Mouse (Mus musculus): Measurements from ENCODE around the gene Pak7. TPM values are rescaled to one million over a fixed set of nuclear protein-coding genes. Genes with fewer than 3 reads are reported as not detected.
"Not testable (repeated sequence)": the region's sequence is repeated elsewhere in the genome, so short reads cannot be mapped to it uniquely, and the experiment has no call there.

The Pak7 gene
- polyA plus RNA-seq, 1 experiment from 2014 or later: 41.8 TPM

- Histone ChIP-seq H3K36me3 (ENCODE audit: control insufficient read depth, insufficient read depth, low read length) (no peaks in the 10 kb centered on the region), H3K4me1 (ENCODE audit: control insufficient read depth, insufficient read depth, low read length) (no peaks in the 10 kb centered on the region), H3K9me3 (ENCODE audit: control insufficient read depth, low read length) (no peaks in the 10 kb centered on the region), H3K27me3 (ENCODE audit: control insufficient read depth, insufficient read depth, low read length) (no peaks in the 10 kb centered on the region), H3K4me3 (replicated peaks; ENCODE audit: low read depth, low read length) (no peak overlapping the region), H3K27ac (replicated peaks; ENCODE audit: low read depth, low read length) (no peak overlapping the region), H3K9ac (replicated peaks; ENCODE audit: low read length) (no peak overlapping the region), H3K4me2 (ENCODE audit: low read length) (no peak overlapping the region)
- DNase-seq: no peak
- no peak for ATAC-seq (ENCODE audit: low FRiP score, low TSS enrichment)
- 39% methylated on average over 1 of the region's 1 CpGs for WGBS
Measured at GRCm38 (mm10) chr2:136297371-136297770, 90.4 kb downstream of the Pak7 start.

GRCm38 (mm10) chr2:136282043-136282442, 105.7 kb downstream of the Pak7 start:
- DNase-seq: no peak
- Histone ChIP-seq H3K27me3 (ENCODE audit: control insufficient read depth, insufficient read depth, low read length) (no peaks in the 10 kb centered on the region), H3K27ac (replicated peaks; ENCODE audit: low read depth, low read length) (no peak overlapping the region), H3K4me3 (replicated peaks; ENCODE audit: low read depth, low read length) (no peak overlapping the region), H3K4me2 (ENCODE audit: low read length) (no peak overlapping the region), H3K4me1 (ENCODE audit: control insufficient read depth, insufficient read depth, low read length) (no peaks in the 10 kb centered on the region), H3K9me3 (ENCODE audit: control insufficient read depth, low read length) (no peaks in the 10 kb centered on the region), H3K9ac (replicated peaks; ENCODE audit: low read length) (no peak overlapping the region), H3K36me3 (ENCODE audit: control insufficient read depth, insufficient read depth, low read length) (no peaks in the 10 kb centered on the region)
- no peak for ATAC-seq (ENCODE audit: low FRiP score, low TSS enrichment)
- WGBS: 90% methylated on average over 1 of the region's 1 CpGs

- H3K4me1 ChIP-seq (ENCODE audit: control insufficient read depth, insufficient read depth, low read length): not testable (repeated sequence)
Measured at GRCm38 (mm10) chr2:136241960-136242359, 145.8 kb downstream of the Pak7 start.

GRCm38 (mm10) chr2:136231228-136231627, 156.5 kb downstream of the Pak7 start:
- Histone ChIP-seq H3K9ac (replicated peaks; ENCODE audit: low read length) (no peak overlapping the region), H3K36me3 (ENCODE audit: control insufficient read depth, insufficient read depth, low read length) (no peaks in the 10 kb centered on the region), H3K27me3 (ENCODE audit: control insufficient read depth, insufficient read depth, low read length) (no peaks in the 10 kb centered on the region), H3K27ac (replicated peaks; ENCODE audit: low read depth, low read length) (no peak overlapping the region), H3K4me3 (replicated peaks; ENCODE audit: low read depth, low read length) (no peak overlapping the region), H3K4me2 (ENCODE audit: low read length) (no peak overlapping the region), H3K9me3 (ENCODE audit: control insufficient read depth, low read length) (no peaks in the 10 kb centered on the region; the same call in 1 of the 2 replicates), H3K4me1 (ENCODE audit: control insufficient read depth, insufficient read depth, low read length) (no peaks in the 10 kb centered on the region)
- DNase-seq (no peak), ATAC-seq (ENCODE audit: low FRiP score, low TSS enrichment) (no peak)
- 94% methylated on average over 8 of the region's 8 CpGs for WGBS

More at GRCm38 (mm10) chr2:136241960-136242359, 145.8 kb downstream of the Pak7 start:
- H3K4me2 ChIP-seq (ENCODE audit: low read length); H3K9me3 ChIP-seq (ENCODE audit: control insufficient read depth, low read length); H3K27me3 ChIP-seq (ENCODE audit: control insufficient read depth, insufficient read depth, low read length); H3K9ac ChIP-seq (replicated peaks; ENCODE audit: low read length); ATAC-seq (ENCODE audit: low FRiP score, low TSS enrichment); H3K36me3 ChIP-seq (ENCODE audit: control insufficient read depth, insufficient read depth, low read length); H3K27ac ChIP-seq (replicated peaks; ENCODE audit: low read depth, low read length); H3K4me3 ChIP-seq (replicated peaks; ENCODE audit: low read depth, low read length); DNase-seq: not testable (repeated sequence)
- 84% methylated on average over 4 of the region's 4 CpGs for WGBS

GRCm38 (mm10) chr2:136204034-136204433, 183.7 kb downstream of the Pak7 start:
- H3K27me3 ChIP-seq (ENCODE audit: control insufficient read depth, insufficient read depth, low read length): no peaks in the 10 kb centered on the region
- ATAC-seq (ENCODE audit: low FRiP score, low TSS enrichment) (no peak), DNase-seq (no peak)
- 89% methylated on average over 4 of the region's 4 CpGs for WGBS
- no peak overlapping the region for H3K27ac ChIP-seq (replicated peaks; ENCODE audit: low read depth, low read length)
- H3K4me2 ChIP-seq (ENCODE audit: low read length): no peak overlapping the region
- H3K36me3 ChIP-seq (ENCODE audit: control insufficient read depth, insufficient read depth, low read length): no peaks in the 10 kb centered on the region
- no peak overlapping the region for H3K9ac ChIP-seq (replicated peaks; ENCODE audit: low read length)
- no peak overlapping the region for H3K4me3 ChIP-seq (replicated peaks; ENCODE audit: low read depth, low read length)
- H3K9me3 ChIP-seq (ENCODE audit: control insufficient read depth, low read length): no peaks in the 10 kb centered on the region
- H3K4me1 ChIP-seq (ENCODE audit: control insufficient read depth, insufficient read depth, low read length): no peaks in the 10 kb centered on the region

DNA sequence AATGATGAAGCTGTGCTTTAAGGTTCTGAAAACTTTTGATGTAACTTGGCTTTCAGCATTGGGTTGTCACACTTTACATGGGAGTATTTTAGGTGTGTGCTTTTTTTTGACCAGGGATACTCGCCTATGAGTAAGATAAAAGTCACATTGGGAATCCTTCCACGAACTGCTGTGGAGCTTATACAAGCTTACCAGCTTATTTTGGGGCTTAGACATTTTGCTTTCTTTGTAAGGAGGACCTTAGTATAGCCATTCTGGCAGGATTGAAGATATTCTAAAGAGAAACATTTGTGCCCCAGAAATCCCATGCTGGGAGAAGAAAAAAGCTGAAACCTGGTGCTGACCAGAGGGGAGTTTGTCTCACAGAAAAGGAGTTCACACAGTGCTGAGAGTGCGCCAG, 212.7 kb downstream of the Pak7 start:
- H3K36me3 ChIP-seq (ENCODE audit: control insufficient read depth, insufficient read depth, low read length): no peaks in the 10 kb centered on the region
- ATAC-seq (ENCODE audit: low FRiP score, low TSS enrichment) (no peak), DNase-seq (no peak)
- no peak overlapping the region for H3K27ac ChIP-seq (replicated peaks; ENCODE audit: low read depth, low read length)
- H3K9me3 ChIP-seq (ENCODE audit: control insufficient read depth, low read length): no peaks in the 10 kb centered on the region
- 70% methylated on average over 3 of the region's 3 CpGs for WGBS
- no peaks in the 10 kb centered on the region for H3K4me1 ChIP-seq (ENCODE audit: control insufficient read depth, insufficient read depth, low read length)
- no peak overlapping the region for H3K4me3 ChIP-seq (replicated peaks; ENCODE audit: low read depth, low read length)
- no peaks in the 10 kb centered on the region for H3K27me3 ChIP-seq (ENCODE audit: control insufficient read depth, insufficient read depth, low read length)
- no peak overlapping the region for H3K9ac ChIP-seq (replicated peaks; ENCODE audit: low read length)
- no peak overlapping the region for H3K4me2 ChIP-seq (ENCODE audit: low read length)

DNA sequence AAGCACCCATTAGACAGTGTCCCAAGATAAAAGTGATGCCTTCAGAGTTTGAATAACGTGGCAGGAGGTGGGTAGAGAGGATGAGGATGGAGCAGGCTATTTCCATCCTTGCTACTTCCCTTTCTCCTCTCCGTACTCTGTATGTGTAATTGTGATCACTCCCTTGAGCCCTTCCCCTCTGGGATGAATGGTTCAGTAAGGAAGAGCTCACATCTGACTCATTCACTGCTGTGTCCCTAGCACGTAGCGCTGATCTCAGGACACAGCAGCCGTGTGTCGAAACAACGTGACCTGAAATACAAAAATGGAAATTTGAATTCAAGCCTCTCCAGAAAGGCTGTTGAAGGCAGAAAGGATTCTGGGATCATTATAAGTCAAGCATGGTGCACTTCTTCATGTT, 237.0 kb downstream of the Pak7 start:
- H3K27ac ChIP-seq (replicated peaks; ENCODE audit: low read depth, low read length): no peak overlapping the region
- WGBS: 82% methylated on average over 7 of the region's 7 CpGs

DNA sequence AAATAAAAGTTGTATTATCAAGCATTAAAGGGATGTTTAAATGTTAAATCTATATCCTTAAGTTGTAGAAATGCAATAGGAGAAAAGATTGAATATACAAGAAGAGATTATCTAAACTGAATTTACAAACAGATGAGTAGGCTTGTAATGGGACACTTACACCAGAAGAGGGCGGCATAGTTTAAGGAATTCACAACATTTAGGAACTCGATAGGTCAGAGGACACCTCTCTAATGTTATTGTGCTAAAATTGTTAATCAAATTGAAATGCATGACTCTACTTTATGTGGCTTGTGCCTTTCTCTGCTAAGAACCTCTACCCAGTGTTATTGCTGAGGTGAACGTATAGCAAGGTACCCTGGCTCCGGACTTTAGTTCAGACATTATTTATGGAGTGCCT, 238.2 kb downstream of the Pak7 start:
- Histone ChIP-seq H3K9me3 (ENCODE audit: control insufficient read depth, low read length) (no peaks in the 10 kb centered on the region), H3K27ac (replicated peaks; ENCODE audit: low read depth, low read length) (no peak overlapping the region), H3K4me3 (replicated peaks; ENCODE audit: low read depth, low read length) (no peak overlapping the region), H3K27me3 (ENCODE audit: control insufficient read depth, insufficient read depth, low read length) (no peaks in the 10 kb centered on the region), H3K9ac (replicated peaks; ENCODE audit: low read length) (no peak overlapping the region), H3K4me2 (ENCODE audit: low read length) (no peak overlapping the region), H3K4me1 (ENCODE audit: control insufficient read depth, insufficient read depth, low read length) (no peaks in the 10 kb centered on the region), H3K36me3 (ENCODE audit: control insufficient read depth, insufficient read depth, low read length) (no peaks in the 10 kb centered on the region)
- DNase-seq (peak; percentile 84), ATAC-seq (ENCODE audit: low FRiP score, low TSS enrichment) (peak; percentile 53; the same call in 1 of the 2 replicates)
- WGBS: 38% methylated on average over 4 of the region's 4 CpGs

More for the DNA sequence above, 237.0 kb downstream of the Pak7 start:
- ATAC-seq (ENCODE audit: low FRiP score, low TSS enrichment) (no peak), DNase-seq (no peak)
- Histone ChIP-seq H3K27me3 (ENCODE audit: control insufficient read depth, insufficient read depth, low read length) (no peaks in the 10 kb centered on the region), H3K36me3 (ENCODE audit: control insufficient read depth, insufficient read depth, low read length) (no peaks in the 10 kb centered on the region), H3K9me3 (ENCODE audit: control insufficient read depth, low read length) (no peaks in the 10 kb centered on the region), H3K4me3 (replicated peaks; ENCODE audit: low read depth, low read length) (no peak overlapping the region), H3K9ac (replicated peaks; ENCODE audit: low read length) (no peak overlapping the region), H3K4me2 (ENCODE audit: low read length) (no peak overlapping the region), H3K4me1 (ENCODE audit: control insufficient read depth, insufficient read depth, low read length) (no peaks in the 10 kb centered on the region)

- H3K4me1 ChIP-seq (ENCODE audit: control insufficient read depth, insufficient read depth, low read length): no peaks in the 10 kb centered on the region
- H3K27me3 ChIP-seq (ENCODE audit: control insufficient read depth, insufficient read depth, low read length): no peaks in the 10 kb centered on the region
- 0 out of 2 replicates have a peak overlapping the region, but pooled peaks have one; percentile 38 for H3K27ac ChIP-seq (replicated peaks; ENCODE audit: low read depth, low read length)
- 3% methylated on average over 6 of the region's 6 CpGs for WGBS
- H3K4me3 ChIP-seq (replicated peaks; ENCODE audit: low read depth, low read length): no peak overlapping the region
- ATAC-seq (ENCODE audit: low FRiP score, low TSS enrichment) (peak; percentile 84), DNase-seq (peak; percentile 96)
- no peaks in the 10 kb centered on the region for H3K36me3 ChIP-seq (ENCODE audit: control insufficient read depth, insufficient read depth, low read length)
- no peak overlapping the region for H3K9ac ChIP-seq (replicated peaks; ENCODE audit: low read length)
- H3K9me3 ChIP-seq (ENCODE audit: control insufficient read depth, low read length): no peaks in the 10 kb centered on the region
- H3K4me2 ChIP-seq (ENCODE audit: low read length): peak overlapping the region; percentile 38
Measured at GRCm38 (mm10) chr2:136148999-136149398, 238.8 kb downstream of the Pak7 start.
